Mouse (Mus musculus) limb, embryonic 14.5 days (tissue): ENCODE results near the gene Accs. TPM values are rescaled to one million over a fixed set of nuclear protein-coding genes. Genes with fewer than 3 reads are reported as not detected.
A peak's percentile ranks its signal among the peaks of the same experiment; 100 is the strongest.

Experiments
- ATAC-seq: fragments of 200-750 bp; cut with Nextera tagmentation; 2 replicates; pipeline ENCODE4 v1.8.0; 2017; ENCODE audit warnings: low read depth, moderate number of reproducible peaks, moderate TSS enrichment; ENCODE audit not compliant: low FRiP score
- DNase-seq: peaks from one replicate; pipeline ENCODE4 v3.0.0-alpha.2; 2015; ENCODE audit warnings: low spot score
- H3K27ac ChIP-seq: fragments of 300-500 bp; sonication (generic); replicated peaks from 2 replicates; pipeline ENCODE4 v1.5.1; 2014; ENCODE audit warnings: low read depth, mild to moderate bottlenecking, low read length, moderate library complexity, mixed read lengths
- H3K27me3 ChIP-seq: fragments of 300-500 bp; sonication (generic); 2 replicates; pipeline ENCODE4 v1.6.1; 2014; ENCODE audit warnings: low read length, mixed read lengths; ENCODE audit not compliant: control insufficient read depth, insufficient read depth
- H3K36me3 ChIP-seq: fragments of 300-500 bp; sonication (generic); 2 replicates; pipeline ENCODE4 v1.6.1; 2014; ENCODE audit warnings: mild to moderate bottlenecking, low read length, moderate library complexity, mixed read lengths; ENCODE audit not compliant: control insufficient read depth, insufficient read depth
- H3K4me1 ChIP-seq: fragments of 300-500 bp; sonication (generic); 2 replicates; pipeline ENCODE4 v1.6.1; 2014; ENCODE audit warnings: antibody characterized with exemption, low read length, mixed read lengths; ENCODE audit not compliant: control insufficient read depth, insufficient read depth
- H3K4me2 ChIP-seq: fragments of 300-500 bp; sonication (generic); replicated peaks from 2 replicates; pipeline ENCODE4 v1.6.1; 2014; ENCODE audit warnings: low read depth, mild to moderate bottlenecking, low read length, moderate library complexity; ENCODE audit not compliant: severe bottlenecking
- H3K4me3 ChIP-seq: fragments of 300-500 bp; sonication (generic); replicated peaks from 2 replicates; pipeline ENCODE4 v1.5.1; 2014; ENCODE audit warnings: low read length
- H3K9ac ChIP-seq: fragments of 300-500 bp; sonication (generic); 2 replicates; pipeline ENCODE4 v1.6.1; 2014; ENCODE audit warnings: mild to moderate bottlenecking, low read depth, low read length, moderate library complexity; ENCODE audit not compliant: severe bottlenecking
- H3K9me3 ChIP-seq: fragments of 300-500 bp; sonication (generic); 2 replicates; pipeline ENCODE4 v1.6.1; 2016; ENCODE audit warnings: low read length; ENCODE audit not compliant: control insufficient read depth
- POLR2A ChIP-seq: fragments of 200-500 bp; IDR thresholded peaks from 2 replicates; pipeline ENCODE4 v1.8.0; 2012; ENCODE audit warnings: inconsistent platforms, mild to moderate bottlenecking, moderate library complexity, borderline replicate concordance; ENCODE audit not compliant: insufficient read depth, insufficient read length; ENCODE audit errors: extremely low read depth
- WGBS: fragments of 180-500 bp; shearing (Covaris S2); extraction: QIAGEN DNeasy Blood & Tissue Kit; methylation state at CpG from one replicate; pipeline ENCODE4 v1.1.7; 2014; 5-methylcytosine and 5-hydroxymethylcytosine counted together
- polyA plus RNA-seq, 2 experiments: library from polyadenylated mRNA; depleted of rRNA in 1 of 2; stranded (reverse) in 1 of 2; unstranded in 1 of 2; fragments of >200 nt; fragmentation: Nextera tagmentation in 1 of 2; extraction: Ambion mirVana in 1 of 2; gene quantifications; 2 replicates each; pipeline versions ENCODE4 v1.2.1 to v1.2.3; 2012 to 2014

Accs gene
- polyA plus RNA-seq, 2 experiments = 8.3 to 28.6 TPM

GRCm38 (mm10) chr2:93802947-93803346 lies 46.8 kb downstream of the Accs start:
- DNase-seq = no peak
- Histone ChIP-seq H3K36me3 (peaks cover 82% of the 10 kb centered on the region), H3K4me3 (no peak overlapping the region), H3K4me2 (no peak overlapping the region), H3K9ac (no peak overlapping the region), H3K27me3 (no peaks in the 10 kb centered on the region), H3K4me1 (no peaks in the 10 kb centered on the region), H3K9me3 (no peaks in the 10 kb centered on the region), H3K27ac (no peak overlapping the region)
- no peak for ATAC-seq
- TF ChIP-seq POLR2A = no peak
- 86% methylated on average over 2 of the region's 2 CpGs for WGBS

- H3K9ac ChIP-seq = no peak overlapping the region
- ATAC-seq = no peak
- no peak overlapping the region for H3K27ac ChIP-seq
These were observed 48.6 kb downstream of the Accs start for GRCm38 (mm10) chr2:93801097-93801496.

GRCm38 (mm10) chr2:93797162-93797795 lies 52.5 kb downstream of the Accs start:
- ATAC-seq (peak; percentile 41; the same call in 1 of the 2 replicates), DNase-seq (peak; percentile 43)
- 73% methylated on average over 19 of the region's 19 CpGs for WGBS
- no peaks in the 10 kb centered on the region for H3K9me3 ChIP-seq
- H3K36me3 ChIP-seq = peaks cover 78% of the 10 kb centered on the region
- no peaks in the 10 kb centered on the region for H3K27me3 ChIP-seq
- H3K9ac ChIP-seq = no peak overlapping the region
- H3K27ac ChIP-seq = no peak overlapping the region
- H3K4me1 ChIP-seq = no peaks in the 10 kb centered on the region; the same call in 1 of the 2 replicates
- no peak for TF ChIP-seq POLR2A
- no peak overlapping the region for H3K4me3 ChIP-seq
- no peak overlapping the region for H3K4me2 ChIP-seq

More at GRCm38 (mm10) chr2:93801097-93801496, 48.6 kb downstream of the Accs start:
- no peak for TF ChIP-seq POLR2A
- no peaks in the 10 kb centered on the region for H3K9me3 ChIP-seq
- H3K27me3 ChIP-seq = no peaks in the 10 kb centered on the region
- H3K4me1 ChIP-seq = no peaks in the 10 kb centered on the region; the same call in 1 of the 2 replicates
- no peak overlapping the region for H3K4me3 ChIP-seq
- H3K36me3 ChIP-seq = peaks cover 82% of the 10 kb centered on the region
- no peak overlapping the region for H3K4me2 ChIP-seq
- 75% methylated on average over 7 of the region's 7 CpGs for WGBS
- DNase-seq = no peak

- no peaks in the 10 kb centered on the region for H3K9me3 ChIP-seq
- H3K27me3 ChIP-seq = no peaks in the 10 kb centered on the region
- DNase-seq = no peak
- no peak overlapping the region for H3K9ac ChIP-seq
- TF ChIP-seq POLR2A = no peak
- no peak overlapping the region for H3K4me2 ChIP-seq
- H3K4me1 ChIP-seq = no peaks in the 10 kb centered on the region; the same call in 1 of the 2 replicates
- peaks cover 81% of the 10 kb centered on the region for H3K36me3 ChIP-seq
- no peak for ATAC-seq
- no peak overlapping the region for H3K4me3 ChIP-seq
- 89% methylated on average over 5 of the region's 5 CpGs for WGBS
- no peak overlapping the region for H3K27ac ChIP-seq
These were observed 55.4 kb downstream of the Accs start for GRCm38 (mm10) chr2:93794375-93794774.

GRCm38 (mm10) chr2:93791516-93792499 lies 57.9 kb downstream of the Accs start:
- peaks cover 74% of the 10 kb centered on the region for H3K36me3 ChIP-seq
- H3K27me3 ChIP-seq = no peaks in the 10 kb centered on the region; the same call in 1 of the 2 replicates
- H3K4me2 ChIP-seq = no peak overlapping the region
- no peaks in the 10 kb centered on the region for H3K4me1 ChIP-seq
- TF ChIP-seq POLR2A = no peak
- 48% methylated on average over 13 of the region's 13 CpGs for WGBS
- DNase-seq (peak; percentile 30), ATAC-seq (no peak)
- H3K9ac ChIP-seq = peak overlapping the region; percentile 16; the same call in 1 of the 2 replicates
- H3K4me3 ChIP-seq = no peak overlapping the region
- no peaks in the 10 kb centered on the region for H3K9me3 ChIP-seq
- H3K27ac ChIP-seq = no peak overlapping the region
